Mouse (Mus musculus) kidney, embryonic 14.5 days (tissue): ENCODE measurements around the gene Slamf9. TPM values are rescaled to one million over a fixed set of nuclear protein-coding genes. Genes with fewer than 3 reads are reported as not detected.

Experiments
- ATAC-seq: fragments of 200-750 bp; cut with Nextera tagmentation; 2 replicates; pipeline ENCODE4 v1.8.0; 2017; ENCODE audit warnings: moderate number of reproducible peaks, mild to moderate bottlenecking, moderate TSS enrichment, moderate library complexity; ENCODE audit not compliant: low FRiP score, low TSS enrichment
- H3K27ac ChIP-seq: fragments of 300-500 bp; sonication (generic); 2 replicates; pipeline ENCODE4 v1.5.1; 2014; ENCODE audit warnings: low read depth, mild to moderate bottlenecking, low read length, moderate library complexity, mixed read lengths
- H3K27me3 ChIP-seq: fragments of 300-500 bp; sonication (generic); 2 replicates; pipeline ENCODE4 v1.6.1; 2014; ENCODE audit warnings: mild to moderate bottlenecking, low read length; ENCODE audit not compliant: control insufficient read depth, insufficient read depth
- H3K36me3 ChIP-seq: fragments of 300-500 bp; sonication (generic); 2 replicates; pipeline ENCODE4 v1.6.1; 2014; ENCODE audit warnings: low read length, mixed read lengths; ENCODE audit not compliant: control insufficient read depth, insufficient read depth
- H3K4me1 ChIP-seq: fragments of 300-500 bp; sonication (generic); 2 replicates; pipeline ENCODE4 v1.6.1; 2014; ENCODE audit warnings: low read length, mixed read lengths; ENCODE audit not compliant: control insufficient read depth, insufficient read depth
- H3K4me2 ChIP-seq: fragments of 300-500 bp; sonication (generic); replicated peaks from 2 replicates; pipeline ENCODE4 v1.6.1; 2014; ENCODE audit warnings: low read depth, mild to moderate bottlenecking, low read length
- H3K4me3 ChIP-seq: fragments of 300-500 bp; sonication (generic); 2 replicates; pipeline ENCODE4 v1.5.1; 2014; ENCODE audit warnings: mild to moderate bottlenecking, low read length
- H3K9ac ChIP-seq: fragments of 300-500 bp; sonication (generic); 2 replicates; pipeline ENCODE4 v1.6.1; 2014; ENCODE audit warnings: low read depth, mild to moderate bottlenecking, low read length, moderate library complexity
- H3K9me3 ChIP-seq: fragments of 300-500 bp; sonication (generic); 2 replicates; pipeline ENCODE4 v1.6.1; 2016; ENCODE audit warnings: low read length; ENCODE audit not compliant: control insufficient read depth
- WGBS: fragments of 180-500 bp; shearing (Covaris S2); extraction: QIAGEN DNeasy Blood & Tissue Kit; methylation state at CpG from one replicate; pipeline ENCODE4 v1.1.7; 2014; 5-methylcytosine and 5-hydroxymethylcytosine counted together
- polyA plus RNA-seq: library from polyadenylated mRNA; unstranded; fragments of >200 nt; fragmentation: Nextera tagmentation; extraction: Ambion mirVana; gene quantifications from 2 replicates; pipeline ENCODE4 v1.2.1, GENCODE M21; 2014

Slamf9 gene
- polyA plus RNA-seq, 1 experiment from 2014 or later = 0.74 TPM

GRCm38 (mm10) chr1:172519644-172520043 lies 44.5 kb downstream of the Slamf9 start:
- no peak overlapping the region for H3K9ac ChIP-seq
- WGBS = 52% methylated on average over 6 of the region's 6 CpGs
- H3K36me3 ChIP-seq = no peaks in the 10 kb centered on the region
- no peak overlapping the region for H3K27ac ChIP-seq
- ATAC-seq = no peak
- no peak overlapping the region for H3K4me2 ChIP-seq
- no peak overlapping the region for H3K4me3 ChIP-seq
- no peaks in the 10 kb centered on the region for H3K27me3 ChIP-seq
- peaks cover 7% of the 10 kb centered on the region; the same call in 1 of the 2 replicates for H3K9me3 ChIP-seq
- peaks cover 10% of the 10 kb centered on the region; the same call in 1 of the 2 replicates for H3K4me1 ChIP-seq

DNA sequence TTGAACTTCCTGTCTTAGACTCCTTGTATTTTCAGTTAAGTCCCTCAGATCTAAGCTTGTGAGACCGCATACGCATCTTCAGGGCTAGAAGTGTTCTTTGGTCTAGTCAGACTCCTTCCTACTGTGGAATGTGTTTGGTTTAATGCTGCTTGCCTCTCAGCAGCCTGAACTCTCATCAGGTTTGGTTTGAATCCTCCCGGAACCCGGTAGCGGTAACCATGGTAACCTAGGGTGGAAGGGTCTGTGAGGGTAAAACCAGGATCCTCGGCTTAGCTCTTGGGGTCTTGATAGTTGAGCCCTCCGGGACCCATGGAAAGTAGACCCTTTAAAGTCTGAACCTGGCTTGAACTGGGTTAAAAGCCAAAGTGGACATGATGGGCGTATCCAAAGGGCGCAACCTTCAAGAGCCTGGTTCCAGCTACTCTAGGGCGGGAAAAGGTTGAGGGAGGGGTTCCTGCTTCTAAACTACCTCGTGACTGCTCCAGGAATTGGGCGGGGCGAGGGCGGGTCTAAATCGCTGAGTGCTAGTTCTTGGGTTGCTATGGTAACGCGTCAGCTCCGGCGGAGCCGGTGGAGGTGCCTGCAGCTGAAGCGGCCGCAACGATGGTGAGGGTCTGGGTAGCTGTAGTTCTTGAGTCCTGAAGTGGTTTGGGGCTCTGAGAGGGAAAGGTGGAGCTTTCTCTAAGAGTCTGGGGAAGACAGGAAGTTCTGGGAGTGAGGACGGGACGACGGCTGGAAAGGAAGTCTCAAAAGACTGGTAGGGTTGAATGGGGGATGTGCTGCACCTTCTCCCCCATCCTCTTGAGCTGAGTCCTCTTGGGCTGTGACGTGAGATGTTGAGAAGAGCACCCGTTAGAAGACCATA lies 45.6 kb downstream of the Slamf9 start, which contains the start of gene Cfap45:
Gene Cfap45, plus strand, starts transcription at position 226 of the 865 bp plus-strand sequence.
- H3K9me3 ChIP-seq = peaks cover 7% of the 10 kb centered on the region; the same call in 1 of the 2 replicates
- H3K27ac ChIP-seq = 0 out of 2 replicates have a peak within 1 kb of the TSS, but pooled peaks have one; percentile 7
- ATAC-seq = peak; percentile 90
- peaks cover 16% of the 10 kb centered on the region; the same call in 1 of the 2 replicates for H3K4me1 ChIP-seq
- 5% methylated on average over 28 of the region's 28 CpGs for WGBS
- H3K36me3 ChIP-seq = no peaks in the 10 kb centered on the region
- peak within 1 kb of the TSS; percentile 35 for H3K4me3 ChIP-seq
- peak within 1 kb of the TSS; percentile 42 for H3K9ac ChIP-seq
- H3K27me3 ChIP-seq = no peaks in the 10 kb centered on the region
- peak within 1 kb of the TSS; percentile 54 for H3K4me2 ChIP-seq

DNA sequence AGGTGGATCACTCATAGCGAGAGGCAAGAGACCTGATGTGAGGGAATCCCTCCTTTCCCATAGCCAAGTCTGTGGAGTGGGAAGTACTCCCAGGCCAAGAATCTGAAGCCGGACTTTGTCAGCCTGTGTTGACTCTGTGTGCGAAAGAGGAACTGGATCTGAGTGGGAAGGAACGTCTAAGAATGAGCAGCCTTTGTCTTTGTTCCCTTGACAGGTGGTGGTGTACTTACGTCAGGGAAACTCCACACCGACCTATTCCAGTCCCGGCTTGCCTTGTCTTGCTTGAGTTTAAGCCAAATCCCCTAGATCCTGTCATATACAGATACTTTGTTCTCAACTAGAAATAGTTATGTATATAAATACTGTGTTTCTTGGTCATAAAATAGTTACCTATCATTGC lies 47.4 kb downstream of the Slamf9 start:
- no peak overlapping the region for H3K4me3 ChIP-seq
- H3K36me3 ChIP-seq = no peaks in the 10 kb centered on the region
- H3K4me1 ChIP-seq = peaks cover 16% of the 10 kb centered on the region; the same call in 1 of the 2 replicates
- H3K27ac ChIP-seq = no peak overlapping the region
- peaks cover 4% of the 10 kb centered on the region; the same call in 1 of the 2 replicates for H3K9me3 ChIP-seq
- WGBS = 72% methylated on average over 7 of the region's 7 CpGs
- H3K9ac ChIP-seq = no peak overlapping the region
- 0 out of 2 replicates have a peak, but pooled peaks cover 3% of the 10 kb centered on the region for H3K27me3 ChIP-seq
- no peak overlapping the region for H3K4me2 ChIP-seq
- ATAC-seq = no peak

- Histone ChIP-seq H3K27me3 (0 out of 2 replicates have a peak, but pooled peaks cover 3% of the 10 kb centered on the region), H3K9ac (no peak overlapping the region), H3K4me1 (peaks cover 16% of the 10 kb centered on the region; the same call in 1 of the 2 replicates), H3K27ac (no peak overlapping the region), H3K36me3 (no peaks in the 10 kb centered on the region), H3K9me3 (no peaks in the 10 kb centered on the region), H3K4me2 (no peak overlapping the region), H3K4me3 (no peak overlapping the region)
- WGBS = 51% methylated on average over 12 of the region's 12 CpGs
- no peak for ATAC-seq
These were observed 48.5 kb downstream of the Slamf9 start for GRCm38 (mm10) chr1:172523699-172524101.

- H3K9ac ChIP-seq = no peak overlapping the region
- no peaks in the 10 kb centered on the region for H3K9me3 ChIP-seq
- H3K4me2 ChIP-seq = no peak overlapping the region
- WGBS = 41% methylated on average over 15 of the region's 15 CpGs
- peaks cover 15% of the 10 kb centered on the region; the same call in 1 of the 2 replicates for H3K4me1 ChIP-seq
- H3K4me3 ChIP-seq = no peak overlapping the region
- H3K27me3 ChIP-seq = 0 out of 2 replicates have a peak, but pooled peaks cover 3% of the 10 kb centered on the region
- H3K27ac ChIP-seq = peak overlapping the region; percentile 55; the same call in 1 of the 2 replicates
- ATAC-seq = no peak
- no peaks in the 10 kb centered on the region for H3K36me3 ChIP-seq
These were observed 50.0 kb downstream of the Slamf9 start for GRCm38 (mm10) chr1:172525027-172525764.

DNA sequence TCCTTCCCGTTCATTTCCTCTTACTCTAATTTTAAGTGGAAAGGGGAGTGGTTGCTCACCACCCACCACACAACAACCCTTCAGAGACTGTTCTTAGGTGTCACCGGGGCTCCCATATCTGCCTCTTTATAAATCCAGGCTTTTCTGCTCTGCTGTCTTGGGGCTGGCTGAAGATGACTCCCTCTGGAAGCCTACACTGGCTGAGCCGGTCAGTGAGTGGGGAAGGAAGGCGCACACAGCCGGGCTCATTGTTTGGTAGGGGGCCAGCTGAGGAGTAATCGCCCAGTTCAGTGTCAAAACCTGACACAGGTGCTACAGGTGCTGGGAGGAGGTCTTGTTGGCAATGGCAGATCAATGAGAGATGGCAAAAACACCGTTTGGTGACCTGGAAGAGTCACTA lies 50.8 kb downstream of the Slamf9 start:
- Histone ChIP-seq H3K4me1 (peaks cover 14% of the 10 kb centered on the region; the same call in 1 of the 2 replicates), H3K27me3 (0 out of 2 replicates have a peak, but pooled peaks cover 3% of the 10 kb centered on the region), H3K4me3 (no peak overlapping the region), H3K9ac (no peak overlapping the region), H3K9me3 (no peaks in the 10 kb centered on the region), H3K4me2 (no peak overlapping the region; the same call in 1 of the 2 replicates), H3K27ac (no peak overlapping the region), H3K36me3 (no peaks in the 10 kb centered on the region)
- no peak for ATAC-seq
- 66% methylated on average over 7 of the region's 7 CpGs for WGBS

GRCm38 (mm10) chr1:172526380-172527081 lies 51.4 kb downstream of the Slamf9 start:
- H3K27me3 ChIP-seq = 0 out of 2 replicates have a peak, but pooled peaks cover 3% of the 10 kb centered on the region
- WGBS = 71% methylated on average over 23 of the region's 23 CpGs
- no peak overlapping the region for H3K27ac ChIP-seq
- H3K4me3 ChIP-seq = no peak overlapping the region
- peaks cover 10% of the 10 kb centered on the region; the same call in 1 of the 2 replicates for H3K4me1 ChIP-seq
- no peaks in the 10 kb centered on the region for H3K36me3 ChIP-seq
- no peak overlapping the region; the same call in 1 of the 2 replicates for H3K4me2 ChIP-seq
- no peaks in the 10 kb centered on the region for H3K9me3 ChIP-seq
- no peak for ATAC-seq
- H3K9ac ChIP-seq = no peak overlapping the region

GRCm38 (mm10) chr1:172527431-172527830 lies 52.3 kb downstream of the Slamf9 start:
- Histone ChIP-seq H3K36me3 (no peaks in the 10 kb centered on the region), H3K4me3 (no peak overlapping the region), H3K27me3 (0 out of 2 replicates have a peak, but pooled peaks cover 3% of the 10 kb centered on the region), H3K27ac (no peak overlapping the region), H3K4me1 (peaks cover 10% of the 10 kb centered on the region; the same call in 1 of the 2 replicates), H3K9me3 (no peaks in the 10 kb centered on the region), H3K9ac (no peak overlapping the region), H3K4me2 (no peak overlapping the region)
- no peak for ATAC-seq
- WGBS = 94% methylated on average over 10 of the region's 10 CpGs
